Mouse (Mus musculus): ENCODE results near the gene Pygb. TPM values are rescaled to one million over a fixed set of nuclear protein-coding genes. Genes with fewer than 3 reads are reported as not detected.
A peak's percentile ranks its signal among the peaks of the same experiment; 100 is the strongest.

Gene Pygb
- total RNA-seq, 2 experiments from 2014 or later = 135 to 136 TPM

DNA sequence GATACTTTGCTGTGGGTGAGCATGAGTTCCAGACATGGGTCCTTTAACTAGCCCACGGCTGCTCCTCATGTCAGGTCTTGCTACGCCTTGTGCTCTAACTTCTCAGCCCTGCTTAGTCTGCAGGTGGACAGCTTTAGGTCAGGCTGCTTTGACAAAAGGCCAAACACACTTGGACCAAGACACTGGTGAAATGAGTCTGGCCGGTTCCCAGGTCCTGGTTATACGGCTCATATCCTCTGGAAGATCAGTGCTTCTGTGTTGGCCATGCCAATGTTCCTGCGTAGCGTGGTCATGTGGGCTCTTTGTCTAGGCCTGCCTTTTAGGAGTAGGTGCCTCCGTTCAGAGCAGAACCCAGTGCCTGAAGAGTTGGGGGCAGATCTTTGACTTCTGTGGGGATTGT is 45.5 kb downstream of the Pygb start:
- no peak for DNase-seq (ENCODE audit: extremely low spot score in 1 of 2, low spot score in 2 of 2)
- intact Hi-C loops (cut with DNase I) = loop anchor here (5.0 to 10.0 kb wide), 2 partner anchors 70 to 173 kb away; partner anchors contain the start of gene Abhd12

DNA sequence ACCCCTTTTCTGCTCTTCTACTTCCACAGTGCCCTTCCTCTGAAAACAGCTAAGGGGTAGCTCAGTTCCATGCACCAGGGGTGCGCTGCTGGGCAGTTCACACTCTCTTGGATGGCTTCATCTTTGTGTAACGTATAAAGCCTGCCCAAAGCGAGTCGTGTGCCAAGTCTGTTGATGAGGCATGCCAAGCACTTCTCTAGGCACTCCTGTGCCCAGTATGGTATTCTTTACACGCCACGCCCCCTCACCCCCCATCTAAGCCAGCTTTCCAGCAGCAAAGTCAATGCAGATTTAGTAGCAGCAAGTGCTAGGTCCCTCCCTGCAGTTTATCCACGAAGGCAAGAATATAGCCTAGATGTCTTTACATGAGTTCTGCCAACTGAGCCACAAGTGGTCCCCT is 48.1 kb downstream of the Pygb start:
- intact Hi-C loops (cut with DNase I) = loop anchor here (5.0 to 10.0 kb wide), 2 partner anchors 68 to 170 kb away; partner anchors contain the start of gene Abhd12
- no peak for DNase-seq (ENCODE audit: extremely low spot score in 1 of 2, low spot score in 2 of 2)

DNA sequence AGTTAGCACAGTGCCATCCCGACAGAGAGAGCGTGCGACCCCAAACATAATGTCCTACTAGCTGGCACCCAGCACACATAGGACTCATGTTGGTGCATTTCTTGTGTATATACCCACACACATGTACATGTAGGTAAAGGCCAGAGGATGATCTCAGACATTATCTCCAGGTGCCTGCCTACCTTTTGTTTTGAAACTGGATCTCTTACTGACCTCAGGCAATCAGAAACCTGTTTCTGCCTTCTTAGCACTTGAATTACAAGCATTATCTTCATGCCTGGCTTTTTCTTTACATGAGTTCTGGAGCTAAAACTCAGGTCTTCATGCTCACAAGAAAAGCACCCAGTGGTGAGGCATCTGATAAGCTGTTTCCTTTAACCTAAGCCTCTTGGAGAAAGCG is 49.4 kb downstream of the Pygb start:
- DNase-seq (ENCODE audit: extremely low spot score in 1 of 2, low spot score in 2 of 2) = no peak
- intact Hi-C loops (cut with DNase I) = loop anchor here (10.0 kb wide), 1 partner anchor 169 kb away; no protein-coding TSS in a partner anchor

DNA sequence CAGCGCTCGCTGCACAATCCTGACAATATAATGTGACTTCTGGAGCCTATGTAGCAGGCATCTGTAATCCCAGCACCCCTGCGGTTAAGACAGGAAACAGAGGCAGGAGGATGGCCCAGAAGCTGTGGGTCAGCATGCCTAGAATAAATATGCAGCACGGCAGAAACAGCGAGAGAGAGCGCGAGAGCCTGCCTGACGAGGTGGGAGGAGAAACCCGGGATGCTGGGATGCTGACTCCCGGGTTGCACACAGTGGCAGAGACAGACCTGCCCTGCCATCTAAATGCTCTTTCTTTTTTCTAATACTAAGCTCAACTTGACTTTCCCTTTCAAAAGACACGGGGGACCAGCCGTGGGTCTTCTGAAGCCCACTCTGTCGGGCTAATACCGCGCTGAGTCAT is 50.4 kb downstream of the Pygb start:
- intact Hi-C loops (cut with DNase I) = loop anchor here (10.0 kb wide), 1 partner anchor 168 kb away; no protein-coding TSS in a partner anchor
- no peak for DNase-seq (ENCODE audit: extremely low spot score in 1 of 2, low spot score in 2 of 2)

DNA sequence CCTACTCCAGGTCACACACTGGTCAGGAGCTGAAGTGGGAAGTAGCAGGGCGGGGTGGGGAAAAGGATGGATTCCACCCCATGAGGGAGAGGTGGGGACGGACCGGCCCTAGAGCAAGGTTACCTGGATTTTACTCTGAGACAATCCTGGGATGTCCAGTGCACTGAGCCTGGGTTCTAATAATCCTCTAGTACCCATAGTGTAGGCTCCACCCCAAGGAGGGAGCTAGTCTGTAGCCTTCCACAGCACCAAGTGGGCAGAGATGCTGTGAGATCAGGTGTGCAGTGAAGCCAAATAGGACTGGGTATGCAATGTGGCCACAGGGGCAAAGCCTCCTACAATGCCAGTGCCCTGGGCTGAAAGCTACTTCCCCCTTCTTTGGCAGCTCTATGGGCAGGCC is 51.2 kb downstream of the Pygb start:
- intact Hi-C loops (cut with DNase I) = loop anchor here (10.0 kb wide), 1 partner anchor 167 kb away; no protein-coding TSS in a partner anchor
- no peak for DNase-seq (ENCODE audit: extremely low spot score in 1 of 2, low spot score in 2 of 2)

DNA sequence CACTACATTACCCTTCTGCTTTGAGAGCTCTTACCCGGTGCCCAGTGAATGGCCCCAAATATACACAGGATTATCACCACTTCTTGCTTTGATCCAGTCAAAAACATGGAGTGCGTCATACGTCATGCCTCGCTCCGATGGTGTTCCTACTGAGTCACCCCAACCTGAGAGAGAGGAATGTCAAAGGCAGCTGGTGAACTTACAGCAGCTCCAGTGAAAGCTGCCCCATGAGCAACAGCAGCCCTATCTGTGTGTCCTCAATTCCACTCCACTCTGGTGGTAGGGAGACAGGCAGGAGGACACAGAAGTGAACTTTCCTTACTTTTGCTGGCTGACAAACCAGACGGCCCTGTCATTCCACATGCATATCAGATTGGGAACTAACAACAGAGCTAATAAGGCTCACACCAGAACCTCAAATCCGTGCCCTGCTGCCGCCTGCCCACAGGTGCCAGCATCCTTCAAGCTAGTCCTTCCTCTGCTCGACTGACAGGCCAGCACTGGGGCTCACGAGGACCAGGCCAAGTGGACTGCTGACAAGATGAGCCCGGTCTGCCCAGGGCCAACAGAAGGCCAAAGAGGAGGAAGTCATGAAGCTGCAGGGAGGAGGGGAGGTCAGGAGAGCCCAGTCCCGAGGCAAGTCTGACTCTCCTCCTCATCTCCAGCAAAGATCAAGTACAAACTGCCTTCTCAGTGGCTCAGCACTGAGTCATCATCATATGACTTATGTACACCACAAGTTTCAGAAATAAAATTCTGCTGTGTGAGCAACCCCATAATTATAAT is 53.3 kb downstream of the Pygb start:
- DNase-seq (ENCODE audit: extremely low spot score in 1 of 2, low spot score in 2 of 2) = no peak
- intact Hi-C loops (cut with DNase I) = loop anchor here (10.0 kb wide), 1 partner anchor 165 kb away; no protein-coding TSS in a partner anchor

DNA sequence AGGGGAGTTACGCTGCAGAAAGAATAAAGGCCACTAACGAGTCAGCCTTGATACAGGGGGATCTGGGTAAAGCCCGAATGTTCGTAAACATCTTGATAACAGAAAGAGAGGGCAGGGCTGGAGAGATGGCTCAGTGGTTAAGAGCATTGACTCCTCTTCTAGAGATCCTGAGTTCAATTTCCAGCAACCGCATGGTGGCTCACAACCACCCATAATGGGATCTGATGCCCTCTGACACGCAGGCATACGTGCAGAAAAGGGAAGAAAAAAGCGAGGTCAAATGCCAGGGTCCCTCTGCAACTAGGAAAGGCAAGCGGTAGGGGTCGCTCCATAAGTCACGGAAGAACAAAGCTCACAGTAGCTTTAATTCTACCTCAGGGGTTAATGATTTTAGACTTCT is 54.6 kb downstream of the Pygb start:
- DNase-seq (ENCODE audit: extremely low spot score in 1 of 2, low spot score in 2 of 2) = no peak
- intact Hi-C loops (cut with DNase I) = no loop called here

DNA sequence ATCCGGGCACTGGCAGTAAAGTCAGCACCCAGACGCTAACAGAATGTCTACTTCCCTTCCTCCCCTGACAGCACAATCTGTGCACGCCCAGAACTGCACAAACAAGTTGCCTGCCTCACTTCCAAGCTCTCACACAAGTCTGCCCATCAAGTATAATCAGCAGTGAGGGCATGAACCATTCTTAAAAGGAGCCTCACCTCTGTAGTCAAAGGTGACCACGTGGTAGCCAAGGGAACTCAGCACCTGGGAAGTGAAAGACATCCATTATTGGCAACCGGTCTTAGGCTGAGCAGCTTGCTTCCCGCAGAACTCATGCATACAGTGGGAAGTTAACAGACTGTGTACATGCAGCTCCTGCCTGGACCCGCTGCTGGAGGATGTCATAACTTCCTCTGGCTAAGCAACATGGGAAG is 55.5 kb downstream of the Pygb start:
- DNase-seq (ENCODE audit: extremely low spot score in 1 of 2, low spot score in 2 of 2) = peak in 1 of 2 experiments; percentile 38
- intact Hi-C loops (cut with DNase I) = no loop called here

DNA sequence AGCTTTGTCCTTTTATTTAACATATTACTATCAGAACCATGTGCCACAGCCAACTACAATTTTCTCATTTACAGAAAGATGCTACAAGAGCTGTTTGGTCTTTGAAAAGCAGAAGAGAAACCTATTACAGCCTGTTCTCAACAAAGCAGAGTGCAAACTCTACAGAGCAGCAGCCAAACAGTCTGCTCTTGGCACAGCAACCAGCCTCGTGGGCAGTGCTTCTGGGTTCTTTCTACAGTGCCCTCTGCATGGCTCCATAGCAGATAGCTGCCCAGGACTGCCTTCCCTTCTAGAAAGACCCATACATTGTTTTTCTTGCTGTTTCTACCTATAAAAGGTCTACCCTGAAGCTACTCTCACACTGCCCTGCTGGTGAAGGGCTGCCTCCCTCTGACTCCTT is 58.3 kb downstream of the Pygb start:
- intact Hi-C loops (cut with DNase I) = loop anchor here (5.0 kb wide), 1 partner anchor 58 kb away; the partner anchor contains the start of gene Abhd12

DNA sequence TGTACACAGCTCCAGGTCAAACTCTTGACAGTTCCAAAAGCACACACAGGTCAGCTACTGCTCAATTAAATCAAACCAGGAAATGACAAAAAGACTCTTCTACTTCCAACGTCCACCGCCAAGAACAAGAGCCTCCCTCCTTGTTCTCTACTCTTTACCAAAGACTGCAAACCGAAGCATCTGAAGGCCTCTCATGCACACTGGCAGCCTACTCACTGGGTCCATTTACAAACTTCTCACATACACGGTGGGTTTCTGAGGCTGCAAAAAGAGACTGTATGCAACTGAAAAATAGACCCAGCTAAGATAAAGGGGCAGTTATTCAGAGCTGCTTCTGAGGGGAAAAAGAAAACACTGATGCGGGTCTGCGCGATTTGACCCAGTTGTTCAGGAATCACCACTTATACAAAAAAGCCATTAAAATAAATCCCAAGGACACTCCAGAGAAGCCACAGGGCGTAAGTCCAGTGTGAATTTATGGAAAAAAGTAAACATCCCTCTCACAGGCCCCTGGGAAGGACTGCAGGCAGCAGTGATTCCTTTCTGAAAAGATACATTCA is 61.0 kb downstream of the Pygb start:
- intact Hi-C loops (cut with DNase I) = loop anchor here (5.0 kb wide), 1 partner anchor 55 kb away; the partner anchor contains the start of gene Abhd12
- DNase-seq (ENCODE audit: extremely low spot score in 1 of 2, low spot score in 2 of 2) = peak in 1 of 2 experiments; percentile 50

More for the DNA sequence above, 58.3 kb downstream of the Pygb start:
- peak in 1 of 2 experiments; percentile 64 for DNase-seq (ENCODE audit: extremely low spot score in 1 of 2, low spot score in 2 of 2)

DNA sequence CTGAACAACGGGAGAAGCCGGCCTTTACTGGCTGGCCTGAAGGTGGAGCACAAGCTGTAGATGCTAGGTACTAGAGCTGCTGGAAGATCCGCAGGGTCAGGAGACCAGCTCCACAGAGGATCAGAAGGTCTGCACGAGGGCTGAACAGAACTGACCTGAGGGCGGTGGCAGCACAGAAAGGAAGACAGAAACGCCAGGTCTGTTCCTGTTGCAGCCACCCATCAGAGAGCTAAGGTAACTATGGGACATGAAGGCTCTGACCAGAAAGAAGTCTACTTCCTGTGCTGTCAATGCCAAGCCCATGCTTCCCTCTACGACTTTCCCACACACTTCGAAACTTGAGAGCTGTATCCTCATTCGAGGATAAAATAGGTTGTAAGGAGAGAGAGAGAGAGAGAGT is 64.7 kb downstream of the Pygb start:
- no peak for DNase-seq (ENCODE audit: extremely low spot score in 1 of 2, low spot score in 2 of 2)
- intact Hi-C loops (cut with DNase I) = no loop called here

DNA sequence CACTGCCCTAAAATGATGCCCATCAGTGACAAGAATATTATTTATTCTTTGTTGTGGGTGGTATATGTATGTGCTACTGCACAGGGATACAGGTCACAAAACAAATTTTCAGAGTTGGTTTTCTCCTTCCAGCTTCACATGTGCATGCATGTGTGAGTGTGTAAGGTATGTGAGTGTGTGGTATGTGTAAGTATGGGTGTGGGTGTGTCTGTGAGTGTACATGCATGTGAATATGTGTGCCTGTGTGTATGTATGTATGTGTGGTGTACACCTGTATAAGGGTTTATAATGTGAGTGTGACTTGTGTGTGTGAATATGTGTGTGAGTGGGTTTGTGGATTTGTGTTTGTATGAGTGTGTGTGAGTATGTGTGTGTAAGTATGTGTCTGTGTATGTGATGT is 68.7 kb downstream of the Pygb start:
- intact Hi-C loops (cut with DNase I) = no loop called here
- DNase-seq (ENCODE audit: extremely low spot score in 1 of 2, low spot score in 2 of 2) = no peak

DNA sequence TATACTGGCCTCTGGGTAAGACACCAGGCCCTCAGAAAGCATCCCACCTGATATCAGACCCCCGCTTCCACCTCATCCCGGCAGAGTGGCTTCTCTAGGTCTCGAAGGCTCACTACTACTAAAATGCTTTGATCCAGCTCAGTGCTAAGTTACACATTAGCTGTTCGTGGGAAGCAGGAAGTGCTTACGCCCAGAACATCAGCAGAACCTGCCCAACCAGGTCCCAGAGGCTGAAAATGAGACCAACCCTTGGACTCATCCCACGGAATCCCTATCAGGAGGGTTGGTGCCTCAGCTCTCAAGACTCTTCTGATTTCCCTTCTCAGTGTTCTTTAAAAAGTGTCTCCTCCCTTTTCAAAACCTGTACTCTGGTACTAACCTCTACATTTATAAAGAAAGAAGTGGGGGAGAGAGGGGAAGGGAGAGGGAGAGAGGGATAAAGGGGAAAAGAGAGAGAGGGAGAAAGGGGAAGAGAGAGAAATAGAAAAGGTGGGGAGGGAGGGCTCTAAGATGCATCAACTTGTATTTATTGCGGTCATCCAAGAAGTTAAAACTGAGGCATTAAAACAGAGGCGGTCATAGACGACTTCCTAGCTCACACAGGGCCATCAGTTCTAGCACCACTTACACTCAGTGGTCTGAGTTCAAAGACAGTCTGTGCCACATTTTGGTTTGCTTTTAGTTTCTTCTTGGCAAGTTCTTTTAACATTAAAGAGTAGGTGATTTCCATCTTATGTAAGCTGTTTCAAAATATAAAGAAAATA is 72.4 kb downstream of the Pygb start:
- DNase-seq (ENCODE audit: extremely low spot score in 1 of 2, low spot score in 2 of 2) = no peak
- intact Hi-C loops (cut with DNase I) = no loop called here

DNA sequence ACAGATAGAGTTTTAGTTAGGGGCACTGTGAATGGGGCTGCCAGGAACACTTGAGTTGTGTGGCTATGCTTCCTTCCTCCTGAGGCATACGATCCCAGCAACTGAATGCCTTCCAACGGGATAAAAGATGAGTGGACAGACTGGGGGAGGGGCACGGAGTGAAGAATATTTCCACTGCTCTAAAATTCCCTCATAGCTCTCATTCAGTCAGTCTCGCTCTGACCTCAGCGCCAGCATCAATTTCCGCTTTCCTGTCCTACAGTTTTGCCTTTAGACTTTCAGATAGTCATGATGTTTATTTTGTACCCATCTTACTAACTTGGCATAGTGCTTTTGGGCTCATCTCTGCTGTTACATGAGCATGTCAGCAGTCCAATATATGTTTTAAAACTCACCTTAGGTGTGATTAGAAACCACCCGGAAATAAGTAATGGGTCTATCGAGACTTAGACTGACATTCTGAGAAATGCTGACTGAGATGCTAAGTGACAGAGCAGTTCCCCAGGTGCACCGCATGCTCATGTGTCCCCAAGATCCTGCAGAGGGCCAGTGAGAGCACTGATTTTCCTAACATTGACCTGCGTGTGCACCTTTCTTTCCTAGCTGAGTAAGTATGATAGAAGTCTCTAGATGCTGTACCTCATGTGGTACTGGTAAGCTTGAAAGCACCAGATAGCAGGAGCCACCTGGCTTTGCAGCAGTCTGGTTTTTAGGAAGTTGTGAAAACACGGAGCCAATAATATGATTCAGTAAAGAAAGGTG is 73.4 kb downstream of the Pygb start:
- no peak for DNase-seq (ENCODE audit: extremely low spot score in 1 of 2, low spot score in 2 of 2)
- intact Hi-C loops (cut with DNase I) = loop anchor here (5.0 kb wide), 1 partner anchor 42 kb away; the partner anchor contains the start of gene Abhd12

DNA sequence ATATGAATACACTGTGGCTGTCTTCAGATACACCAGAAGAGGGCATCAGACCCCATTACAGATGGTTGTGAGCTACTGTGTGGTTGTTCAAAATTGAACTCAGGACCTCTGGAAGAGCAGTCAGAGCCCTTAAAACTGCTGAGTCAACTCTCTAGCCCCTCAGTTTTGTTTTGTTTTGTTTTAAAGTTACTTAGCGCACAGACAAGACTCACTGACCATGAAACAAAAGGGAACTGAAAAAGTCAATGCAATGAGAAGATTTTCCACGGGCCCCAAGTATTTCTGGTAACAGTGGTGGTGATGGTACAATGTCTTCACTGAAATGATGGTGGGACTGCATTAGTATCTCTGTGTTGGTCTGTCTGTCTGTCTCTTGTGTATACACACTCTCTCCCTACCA is 74.6 kb downstream of the Pygb start:
- intact Hi-C loops (cut with DNase I) = loop anchor here (5.0 kb wide), 1 partner anchor 41 kb away; the partner anchor contains the start of gene Abhd12
- no peak for DNase-seq (ENCODE audit: extremely low spot score in 1 of 2, low spot score in 2 of 2)

DNA sequence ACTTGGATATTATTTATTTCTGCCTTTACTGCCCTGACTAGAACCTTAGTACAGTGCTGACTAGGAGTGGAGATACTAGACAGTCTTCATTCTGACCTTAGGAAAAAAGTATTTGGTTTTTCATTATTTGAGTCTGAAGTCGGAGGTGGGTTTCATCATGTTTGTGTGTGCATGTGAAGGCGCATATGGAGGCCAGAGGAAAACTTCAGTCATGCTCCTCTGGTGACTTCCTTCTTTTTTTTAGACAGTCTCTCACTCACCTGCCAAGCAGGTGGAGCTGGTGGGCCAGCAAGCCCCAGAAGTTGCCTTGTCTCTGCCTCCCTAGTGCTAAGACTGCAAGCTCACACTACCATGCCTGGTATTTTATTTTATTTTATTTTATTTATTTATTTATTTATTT is 80.5 kb downstream of the Pygb start:
- intact Hi-C loops (cut with DNase I) = no loop called here
- no peak for DNase-seq (ENCODE audit: extremely low spot score in 1 of 2, low spot score in 2 of 2)

DNA sequence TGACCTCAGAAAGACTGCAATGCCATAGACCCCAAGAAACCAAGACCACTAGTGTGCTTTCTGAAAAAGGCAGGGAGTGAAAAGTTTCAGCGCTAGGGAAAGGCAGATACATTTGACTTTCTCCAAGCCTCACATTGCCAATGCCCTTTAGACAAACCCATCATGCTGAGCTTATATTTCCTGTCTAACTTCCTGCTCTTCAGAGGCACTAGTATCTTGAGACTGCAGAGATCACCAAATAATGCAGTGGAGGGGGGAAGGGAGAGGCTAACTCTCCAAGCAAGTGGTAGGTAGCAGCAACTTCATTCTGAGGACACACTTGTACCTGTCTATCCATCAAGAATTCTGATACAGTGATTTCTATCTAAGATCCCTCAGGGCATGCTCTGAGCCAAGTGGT is 82.9 kb downstream of the Pygb start:
- intact Hi-C loops (cut with DNase I) = no loop called here
- no peak for DNase-seq (ENCODE audit: extremely low spot score in 1 of 2, low spot score in 2 of 2)

DNA sequence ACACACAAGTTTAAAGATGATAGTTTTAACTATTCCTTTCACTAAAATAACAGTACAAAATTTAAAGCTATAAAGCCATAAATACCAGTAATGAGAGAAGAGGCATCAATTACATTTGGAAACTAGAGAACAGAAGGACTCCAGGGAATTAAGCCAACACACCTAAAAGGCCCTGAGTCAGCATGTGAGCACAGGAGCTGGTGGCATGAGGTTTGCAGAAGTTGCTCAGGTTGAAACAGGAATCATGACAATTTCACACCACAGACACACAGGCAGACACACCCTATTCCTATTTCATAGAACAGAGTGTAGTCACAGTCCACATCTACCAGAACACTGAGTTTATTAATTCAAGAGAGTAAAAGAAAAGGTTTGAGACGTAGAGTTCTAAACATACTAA is 88.0 kb downstream of the Pygb start:
- intact Hi-C loops (cut with DNase I) = no loop called here
- no peak for DNase-seq (ENCODE audit: extremely low spot score in 1 of 2, low spot score in 2 of 2)

DNA sequence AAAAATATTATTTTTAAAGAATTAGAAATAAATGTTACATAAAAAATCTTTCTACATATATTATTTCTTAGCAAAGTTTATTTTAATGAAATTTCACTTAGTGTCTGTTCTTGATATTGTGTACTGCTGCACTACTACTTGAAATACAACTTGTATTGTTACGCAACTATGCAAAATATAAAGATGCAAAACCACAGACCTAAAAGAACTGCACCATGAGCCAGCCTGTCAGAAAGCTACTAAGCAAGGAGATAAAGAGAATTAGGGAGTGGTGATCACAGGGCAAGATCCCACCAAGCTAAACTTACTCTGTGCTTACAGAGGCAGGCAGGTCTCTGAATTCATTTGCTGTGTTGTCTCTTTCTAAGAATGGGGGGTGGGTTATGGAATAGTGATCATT is 88.7 kb downstream of the Pygb start:
- no peak for DNase-seq (ENCODE audit: extremely low spot score in 1 of 2, low spot score in 2 of 2)
- intact Hi-C loops (cut with DNase I) = no loop called here
